Mouse (Mus musculus) limb, embryonic 14.5 days (tissue): ENCODE measurements at regions not wholly inside any gene's neighbourhood (a gene's known extent, or its start where the extent isn't known, plus 50 kb on each side); places are given as distances from the start of the nearest gene placed in this dataset.

Source experiments
- ATAC-seq: fragments of 200-750 bp; cut with Nextera tagmentation; 2 replicates; pipeline ENCODE4 v1.8.0; 2017; ENCODE audit warnings: low read depth, moderate number of reproducible peaks, moderate TSS enrichment; ENCODE audit not compliant: low FRiP score
- DNase-seq: peaks from one replicate; pipeline ENCODE4 v3.0.0-alpha.2; 2015; ENCODE audit warnings: low spot score
- H3K27ac ChIP-seq: fragments of 300-500 bp; sonication (generic); replicated peaks from 2 replicates; pipeline ENCODE4 v1.5.1; 2014; ENCODE audit warnings: low read depth, mild to moderate bottlenecking, low read length, moderate library complexity, mixed read lengths
- H3K27me3 ChIP-seq: fragments of 300-500 bp; sonication (generic); 2 replicates; pipeline ENCODE4 v1.6.1; 2014; ENCODE audit warnings: low read length, mixed read lengths; ENCODE audit not compliant: control insufficient read depth, insufficient read depth
- H3K36me3 ChIP-seq: fragments of 300-500 bp; sonication (generic); 2 replicates; pipeline ENCODE4 v1.6.1; 2014; ENCODE audit warnings: mild to moderate bottlenecking, low read length, moderate library complexity, mixed read lengths; ENCODE audit not compliant: control insufficient read depth, insufficient read depth
- H3K4me1 ChIP-seq: fragments of 300-500 bp; sonication (generic); 2 replicates; pipeline ENCODE4 v1.6.1; 2014; ENCODE audit warnings: antibody characterized with exemption, low read length, mixed read lengths; ENCODE audit not compliant: control insufficient read depth, insufficient read depth
- H3K4me2 ChIP-seq: fragments of 300-500 bp; sonication (generic); replicated peaks from 2 replicates; pipeline ENCODE4 v1.6.1; 2014; ENCODE audit warnings: low read depth, mild to moderate bottlenecking, low read length, moderate library complexity; ENCODE audit not compliant: severe bottlenecking
- H3K4me3 ChIP-seq: fragments of 300-500 bp; sonication (generic); replicated peaks from 2 replicates; pipeline ENCODE4 v1.5.1; 2014; ENCODE audit warnings: low read length
- H3K9ac ChIP-seq: fragments of 300-500 bp; sonication (generic); 2 replicates; pipeline ENCODE4 v1.6.1; 2014; ENCODE audit warnings: mild to moderate bottlenecking, low read depth, low read length, moderate library complexity; ENCODE audit not compliant: severe bottlenecking
- H3K9me3 ChIP-seq: fragments of 300-500 bp; sonication (generic); 2 replicates; pipeline ENCODE4 v1.6.1; 2016; ENCODE audit warnings: low read length; ENCODE audit not compliant: control insufficient read depth
- POLR2A ChIP-seq: fragments of 200-500 bp; IDR thresholded peaks from 2 replicates; pipeline ENCODE4 v1.8.0; 2012; ENCODE audit warnings: inconsistent platforms, mild to moderate bottlenecking, moderate library complexity, borderline replicate concordance; ENCODE audit not compliant: insufficient read depth, insufficient read length; ENCODE audit errors: extremely low read depth
- WGBS: fragments of 180-500 bp; shearing (Covaris S2); extraction: QIAGEN DNeasy Blood & Tissue Kit; methylation state at CpG from one replicate; pipeline ENCODE4 v1.1.7; 2014; 5-methylcytosine and 5-hydroxymethylcytosine counted together

DNA sequence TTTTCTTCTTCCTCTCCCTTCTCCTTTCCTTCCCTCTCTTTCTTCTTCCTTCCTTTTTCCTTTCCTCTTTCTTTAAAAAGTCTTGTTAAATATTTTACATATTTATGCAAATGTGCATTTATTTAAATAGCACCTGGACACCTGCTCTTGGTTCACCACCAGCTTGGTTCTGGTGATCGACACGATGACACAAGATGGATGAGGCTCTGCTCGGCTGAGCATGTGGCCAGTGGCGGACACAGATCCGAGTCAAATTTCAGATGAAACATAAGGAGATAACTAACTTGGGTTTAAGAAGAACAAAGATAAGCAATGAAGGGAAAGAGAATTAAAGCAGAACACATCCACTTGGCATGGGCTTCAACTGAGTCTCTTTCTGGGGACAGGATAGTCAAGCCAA, 1339.7 kb upstream of the A1bg start:
- no peaks in the 10 kb centered on the region for H3K27me3 ChIP-seq
- H3K36me3 ChIP-seq, result no peaks in the 10 kb centered on the region
- H3K9me3 ChIP-seq, result no peaks in the 10 kb centered on the region
- DNase-seq (no peak), ATAC-seq (no peak)
- no peak for TF ChIP-seq POLR2A
- H3K4me1 ChIP-seq, result peaks cover 5% of the 10 kb centered on the region; the same call in 1 of the 2 replicates
- 83% methylated on average over 5 of the region's 5 CpGs for WGBS
- H3K4me3 ChIP-seq, result no peak overlapping the region
- no peak overlapping the region for H3K9ac ChIP-seq
- H3K27ac ChIP-seq, result no peak overlapping the region
- no peak overlapping the region for H3K4me2 ChIP-seq

DNA sequence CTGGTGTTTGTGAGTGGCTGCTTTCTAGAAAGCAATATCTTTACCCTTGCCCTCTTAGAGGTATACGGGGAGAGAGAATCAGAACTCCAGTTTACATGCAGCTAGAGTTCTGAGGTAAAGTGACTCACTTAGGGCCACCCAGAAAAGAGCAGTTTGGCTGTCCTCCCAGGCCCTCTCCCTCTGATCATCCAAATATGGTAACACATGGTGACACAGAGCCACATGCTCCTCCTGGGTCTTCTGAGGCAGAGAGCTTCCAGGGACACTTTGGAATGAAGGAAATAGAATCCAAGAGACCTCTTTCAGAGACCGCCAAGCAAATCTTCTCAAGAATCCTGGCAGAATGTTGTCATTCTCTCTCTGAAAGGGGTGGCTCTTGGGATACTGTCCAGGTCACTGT, 1338.7 kb upstream of the A1bg start:
- Histone ChIP-seq H3K9me3 (no peaks in the 10 kb centered on the region), H3K27me3 (no peaks in the 10 kb centered on the region), H3K4me2 (no peak overlapping the region), H3K36me3 (no peaks in the 10 kb centered on the region), H3K9ac (no peak overlapping the region), H3K27ac (no peak overlapping the region), H3K4me1 (peaks cover 5% of the 10 kb centered on the region; the same call in 1 of the 2 replicates), H3K4me3 (no peak overlapping the region)
- TF ChIP-seq POLR2A, result no peak
- WGBS, result 91% methylated on average over 2 of the region's 2 CpGs
- DNase-seq (no peak), ATAC-seq (no peak)

DNA sequence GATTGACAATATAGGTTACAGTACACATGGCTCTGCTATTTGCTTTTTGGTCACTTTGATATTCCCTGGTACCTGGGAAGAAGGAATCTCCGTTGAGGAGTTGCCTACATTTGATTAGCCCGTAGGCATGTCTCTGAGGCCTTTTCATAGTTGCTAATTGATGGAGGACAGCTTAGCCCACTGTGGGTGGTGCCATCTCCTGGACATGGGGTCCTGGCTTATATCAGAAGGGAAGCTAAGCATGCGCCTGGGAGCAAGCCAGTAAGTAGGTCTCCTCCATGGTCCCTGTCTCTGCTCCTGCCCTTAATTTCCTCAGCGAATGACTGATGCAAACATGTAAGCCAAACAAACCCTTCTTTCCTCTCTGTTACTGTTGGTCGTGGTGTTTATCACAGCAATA, 1335.8 kb upstream of the A1bg start:
- ATAC-seq (no peak), DNase-seq (no peak)
- Histone ChIP-seq H3K9me3 (no peaks in the 10 kb centered on the region), H3K36me3 (no peaks in the 10 kb centered on the region), H3K9ac (no peak overlapping the region), H3K4me2 (no peak overlapping the region), H3K27me3 (no peaks in the 10 kb centered on the region), H3K4me3 (no peak overlapping the region), H3K4me1 (peaks cover 5% of the 10 kb centered on the region; the same call in 1 of the 2 replicates), H3K27ac (no peak overlapping the region)
- WGBS, result 86% methylated on average over 5 of the region's 5 CpGs
- no peak for TF ChIP-seq POLR2A

DNA sequence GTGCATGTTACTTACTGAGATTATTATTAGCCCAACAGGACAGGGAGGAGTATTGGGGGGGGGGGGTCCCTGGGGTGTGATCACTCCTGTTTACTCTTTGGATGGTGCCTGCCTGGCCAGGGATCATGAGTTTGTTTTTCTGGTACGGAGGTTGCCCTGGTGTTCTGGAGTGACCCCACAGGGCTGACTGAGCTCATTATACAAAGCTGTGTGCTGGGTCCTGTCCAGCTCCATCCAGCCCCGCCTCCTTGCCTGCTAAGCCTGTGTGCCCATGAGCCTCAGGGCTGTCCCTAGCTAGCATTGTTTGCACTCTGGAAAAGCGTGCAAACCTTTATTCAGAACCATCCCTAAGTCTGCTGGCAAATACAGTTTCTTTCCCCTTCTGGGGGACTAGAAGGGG, 1335.1 kb upstream of the A1bg start:
- no peak overlapping the region for H3K27ac ChIP-seq
- H3K27me3 ChIP-seq, result no peaks in the 10 kb centered on the region
- WGBS, result 29% methylated on average over 3 of the region's 3 CpGs
- no peak for TF ChIP-seq POLR2A
- no peaks in the 10 kb centered on the region for H3K9me3 ChIP-seq
- H3K4me2 ChIP-seq, result no peak overlapping the region
- peak; percentile 12 for DNase-seq
- H3K4me3 ChIP-seq, result no peak overlapping the region
- peaks cover 5% of the 10 kb centered on the region; the same call in 1 of the 2 replicates for H3K4me1 ChIP-seq
- ATAC-seq, result no peak
- no peaks in the 10 kb centered on the region for H3K36me3 ChIP-seq
- H3K9ac ChIP-seq, result no peak overlapping the region

DNA sequence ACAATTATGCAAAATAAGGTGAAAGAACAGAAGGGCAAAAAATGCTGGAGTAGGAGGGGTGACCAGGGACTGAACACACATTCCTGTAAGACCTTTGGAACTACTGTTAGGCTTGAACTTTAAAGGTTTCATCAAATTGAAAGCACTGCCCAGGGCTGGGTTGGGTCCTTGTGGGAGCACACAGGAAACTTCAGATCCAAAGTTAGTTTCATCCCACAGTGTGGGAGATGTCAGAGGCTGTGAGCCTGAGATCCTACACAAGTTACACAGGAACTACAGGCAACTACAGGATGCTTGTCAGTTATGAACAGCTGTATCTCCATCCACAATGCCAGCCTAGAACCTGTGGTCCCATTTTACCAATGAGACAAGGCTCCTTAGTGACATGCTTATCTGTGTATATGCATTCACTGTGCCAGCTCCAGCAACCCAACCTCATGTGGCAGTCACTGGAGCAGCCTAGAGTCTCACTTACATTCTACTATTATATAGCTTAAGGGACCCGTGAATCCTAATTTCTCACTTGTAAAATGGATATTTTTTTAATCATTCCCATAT, 1334.4 kb upstream of the A1bg start:
- no peak for DNase-seq
- H3K4me2 ChIP-seq, result no peak overlapping the region
- no peak overlapping the region for H3K9ac ChIP-seq
- no peak for ATAC-seq
- no peaks in the 10 kb centered on the region for H3K27me3 ChIP-seq
- no peaks in the 10 kb centered on the region for H3K9me3 ChIP-seq
- peaks cover 5% of the 10 kb centered on the region; the same call in 1 of the 2 replicates for H3K4me1 ChIP-seq
- no peak overlapping the region for H3K4me3 ChIP-seq
- no peak for TF ChIP-seq POLR2A
- H3K36me3 ChIP-seq, result no peaks in the 10 kb centered on the region
- H3K27ac ChIP-seq, result no peak overlapping the region
- 67% methylated on average over 1 of the region's 1 CpGs for WGBS

DNA sequence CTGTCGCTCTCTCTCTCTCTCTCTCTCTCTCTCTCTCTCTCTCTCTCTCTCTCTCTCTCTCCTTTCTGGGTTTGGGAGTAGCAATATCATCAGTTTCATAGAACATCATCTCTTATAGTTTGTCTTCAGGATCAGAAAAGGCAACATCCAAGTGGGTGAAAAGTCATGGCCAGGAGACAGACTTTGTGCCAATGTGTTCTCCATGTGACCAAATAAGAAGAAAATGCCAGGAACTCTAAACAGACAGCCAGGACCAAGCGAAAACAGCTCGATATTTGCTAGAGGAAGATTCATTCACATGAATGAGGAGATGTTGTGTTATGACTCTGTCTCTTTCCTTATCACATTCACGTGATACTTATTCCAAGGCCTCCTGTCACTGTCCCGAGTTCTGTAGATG, 1332.8 kb upstream of the A1bg start:
- no peak for TF ChIP-seq POLR2A
- H3K9ac ChIP-seq, result no peak overlapping the region
- H3K27me3 ChIP-seq, result no peaks in the 10 kb centered on the region
- 83% methylated on average over 5 of the region's 5 CpGs for WGBS
- no peak overlapping the region for H3K4me3 ChIP-seq
- H3K4me2 ChIP-seq, result no peak overlapping the region
- H3K9me3 ChIP-seq, result no peaks in the 10 kb centered on the region
- no peak for DNase-seq
- H3K27ac ChIP-seq, result no peak overlapping the region
- no peaks in the 10 kb centered on the region for H3K36me3 ChIP-seq
- no peak for ATAC-seq
- peaks cover 5% of the 10 kb centered on the region; the same call in 1 of the 2 replicates for H3K4me1 ChIP-seq
